Mouse (Mus musculus): ENCODE results near the gene Chn2.

Gene Chn2

DNA sequence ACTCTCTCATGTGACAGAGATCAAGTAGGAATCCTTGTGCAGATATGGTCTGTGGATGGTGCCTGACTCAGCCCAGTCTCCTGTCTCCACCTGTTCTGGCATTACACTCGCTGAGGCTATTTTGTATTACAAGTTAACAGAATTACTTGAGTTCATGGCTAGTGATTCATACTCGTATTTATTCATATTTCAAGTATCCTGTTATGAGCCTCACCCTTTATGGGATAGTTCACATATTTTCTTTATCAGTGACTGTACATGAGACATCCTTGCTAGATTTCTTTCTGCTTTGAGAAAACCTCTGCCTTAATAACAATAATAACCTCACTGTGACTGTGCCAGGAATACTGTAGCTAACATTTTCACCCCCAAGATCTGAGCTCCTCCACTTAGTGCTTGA lies 164.0 kb downstream of the Chn2 start:
- DNase-seq, result no peak

DNA sequence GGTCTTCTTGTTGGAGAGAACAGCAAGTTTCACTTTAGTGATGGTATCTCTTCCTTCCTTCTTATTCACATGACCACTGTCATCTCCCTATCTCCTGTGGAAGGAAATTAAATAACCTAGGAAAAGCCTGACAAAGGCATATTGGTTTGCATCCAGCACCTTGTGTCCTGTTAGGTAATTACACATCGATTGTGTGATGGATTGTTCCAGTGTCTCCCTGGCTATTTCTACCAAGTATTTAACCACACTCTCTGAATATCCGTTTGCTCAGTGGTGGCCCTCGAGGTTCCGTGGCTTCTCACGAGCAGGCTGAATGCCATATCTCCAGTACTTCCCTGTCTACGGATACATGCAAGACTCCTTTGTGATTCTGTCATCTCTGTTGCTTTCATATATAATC lies 164.6 kb downstream of the Chn2 start:
- no peak for DNase-seq

DNA sequence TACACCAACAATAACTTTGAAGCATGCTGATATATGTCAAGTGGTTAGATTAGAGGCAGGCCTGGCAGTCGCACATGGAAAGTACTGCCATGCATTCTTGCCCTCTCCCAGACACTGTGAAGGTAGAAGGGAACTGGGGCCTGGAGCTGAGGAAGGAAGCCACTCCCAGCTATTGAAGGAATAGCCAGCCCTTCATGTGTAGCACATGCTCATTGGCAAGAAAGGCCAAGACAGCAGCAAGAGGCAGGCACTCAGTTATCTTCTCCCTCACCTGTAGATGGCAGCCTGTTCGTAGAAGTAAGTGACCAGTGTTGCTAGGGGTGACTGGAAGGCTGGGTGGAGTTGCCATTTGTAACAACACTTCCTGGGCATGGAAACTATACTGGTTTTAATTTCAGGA lies 165.6 kb downstream of the Chn2 start:
- no peak for DNase-seq

DNA sequence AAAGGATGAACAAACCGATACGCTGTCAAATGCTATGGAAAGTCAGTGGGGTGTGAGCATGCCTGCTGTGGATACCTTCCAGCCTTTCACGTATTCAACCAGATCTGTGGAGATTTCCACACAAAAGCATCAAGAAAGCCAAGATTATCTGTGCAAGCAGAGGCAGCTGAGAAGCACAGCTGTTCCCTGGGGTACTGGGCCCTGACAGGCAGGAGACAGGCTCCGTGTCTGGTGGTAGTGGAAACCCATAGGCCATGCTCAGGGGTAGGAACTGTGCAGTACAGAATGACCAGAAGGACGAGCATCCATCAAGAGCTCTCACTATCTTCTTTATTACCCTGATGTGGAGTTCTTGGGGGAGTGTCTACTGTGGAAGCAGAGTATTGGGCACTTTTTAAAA lies 166.1 kb downstream of the Chn2 start:
- no peak for DNase-seq

DNA sequence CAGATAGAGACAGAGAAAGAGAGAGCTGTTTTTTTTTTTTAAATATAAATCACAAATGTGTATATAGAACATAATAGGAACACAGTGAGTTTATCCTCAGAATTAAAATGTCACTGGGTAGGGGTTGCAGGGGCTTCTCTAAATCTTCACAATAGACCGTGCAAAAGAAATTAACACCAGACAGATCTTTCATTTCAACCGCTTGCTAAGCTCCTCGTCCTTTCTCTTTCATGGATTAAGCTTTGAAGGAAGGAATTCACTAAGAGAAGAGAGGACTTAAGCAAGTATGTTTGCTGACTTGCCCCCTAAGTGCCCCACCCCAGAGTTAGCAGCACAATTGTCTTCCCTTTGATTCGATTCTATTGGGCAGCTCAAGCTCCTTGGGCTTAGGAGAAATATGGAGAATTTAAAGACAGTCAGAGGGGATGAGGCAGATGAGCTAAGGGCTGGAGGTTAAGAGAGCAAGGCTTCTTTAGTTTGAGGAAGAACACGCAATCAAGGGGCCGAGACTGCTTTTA lies 166.9 kb downstream of the Chn2 start:
- DNase-seq, result no peak

DNA sequence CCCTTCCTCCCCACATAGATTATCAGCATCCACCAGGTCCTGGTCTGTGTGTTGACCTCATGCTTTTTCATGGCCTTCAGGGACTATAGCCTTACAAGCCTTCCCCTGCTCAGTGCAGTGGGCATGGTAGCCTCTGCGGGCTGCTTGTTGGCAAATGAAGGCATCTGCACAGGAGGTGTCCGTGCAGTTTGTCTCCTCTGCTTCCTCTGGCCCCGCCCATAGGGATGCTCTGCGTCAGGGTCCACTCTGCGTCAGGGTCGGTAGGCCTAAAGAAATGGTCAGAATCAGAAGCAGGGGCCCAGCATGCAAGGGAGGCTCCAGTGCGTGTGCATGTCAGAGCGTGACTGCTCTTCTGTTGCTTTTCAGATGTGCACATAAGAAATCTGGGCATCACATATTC lies 169.4 kb downstream of the Chn2 start:
- DNase-seq, result no peak

DNA sequence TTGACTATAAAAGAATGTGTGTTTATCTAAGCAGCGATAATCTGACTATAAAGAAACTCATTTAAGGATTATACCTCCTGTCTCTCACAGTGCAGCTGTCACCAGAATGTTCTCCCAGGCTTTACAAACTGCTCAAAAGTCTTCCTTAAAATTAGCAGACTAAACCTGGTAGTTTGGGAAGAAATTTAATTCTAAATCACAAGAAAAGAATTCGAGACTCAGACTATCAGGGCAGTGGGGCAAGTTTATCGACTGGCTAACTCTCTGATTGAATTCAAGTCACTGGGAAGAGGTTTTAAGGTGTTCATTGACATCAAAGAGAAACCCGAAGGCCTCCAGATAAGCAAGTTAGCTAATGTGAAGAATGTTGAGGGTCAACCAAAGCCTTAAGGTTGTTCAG lies 171.6 kb downstream of the Chn2 start:
- no peak for DNase-seq

DNA sequence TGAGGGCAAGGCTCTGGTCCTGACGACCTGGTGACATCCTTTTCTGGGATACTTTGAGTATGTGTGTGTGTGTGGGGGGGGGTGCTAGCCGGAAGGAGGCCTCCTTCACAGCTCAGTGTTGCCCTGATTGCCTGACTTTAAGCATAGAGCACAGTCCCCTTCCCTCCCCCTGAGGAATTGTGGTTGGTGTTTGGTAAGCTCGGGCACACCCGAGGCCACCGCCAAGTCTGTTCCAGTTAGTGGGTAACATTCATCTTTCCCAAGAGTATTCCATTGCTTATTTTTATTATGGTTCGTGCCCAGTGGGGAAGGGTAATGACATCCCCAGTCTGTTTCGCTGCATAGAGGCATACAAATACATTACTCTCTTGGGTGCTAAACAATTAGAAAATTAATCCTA lies 172.6 kb downstream of the Chn2 start:
- no peak for DNase-seq

DNA sequence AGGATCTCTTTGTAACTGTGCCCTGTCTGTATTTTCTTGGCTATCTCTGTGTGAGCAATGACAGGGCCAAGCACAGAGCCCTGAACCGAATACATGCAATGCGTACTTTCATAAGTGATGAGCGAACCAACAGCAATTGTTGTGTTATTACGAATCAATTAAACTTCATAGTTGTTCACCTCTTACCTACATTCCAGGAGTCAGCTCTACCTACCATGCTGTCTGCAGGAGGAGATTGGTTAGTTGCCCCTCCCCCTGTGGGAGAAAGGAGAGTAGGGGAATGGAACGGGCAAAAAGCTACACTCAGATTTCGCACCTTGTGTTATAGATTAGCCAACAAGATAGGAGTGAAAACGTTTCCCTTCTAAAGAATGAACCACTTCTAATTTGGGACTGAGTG lies 174.4 kb downstream of the Chn2 start:
- DNase-seq, result no peak

DNA sequence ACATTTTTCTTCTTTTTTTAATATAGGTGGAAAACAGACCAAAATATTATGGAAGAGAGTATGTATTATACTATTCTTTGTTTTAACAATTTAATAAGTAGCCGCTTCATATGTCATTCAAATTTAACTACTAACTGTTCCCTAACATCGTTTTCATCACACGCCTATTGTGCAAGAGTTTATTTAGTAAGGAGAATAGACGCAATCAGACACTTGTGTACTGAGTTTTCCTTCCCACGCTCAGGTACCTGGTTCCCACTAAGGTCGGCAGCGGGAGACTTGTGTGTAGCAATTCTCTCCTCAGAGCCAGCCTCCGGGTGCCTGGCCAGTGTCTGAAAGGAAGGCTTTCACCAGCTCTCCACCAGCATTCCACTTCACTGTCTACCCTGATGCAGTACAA lies 176.3 kb downstream of the Chn2 start:
- no peak for DNase-seq

DNA sequence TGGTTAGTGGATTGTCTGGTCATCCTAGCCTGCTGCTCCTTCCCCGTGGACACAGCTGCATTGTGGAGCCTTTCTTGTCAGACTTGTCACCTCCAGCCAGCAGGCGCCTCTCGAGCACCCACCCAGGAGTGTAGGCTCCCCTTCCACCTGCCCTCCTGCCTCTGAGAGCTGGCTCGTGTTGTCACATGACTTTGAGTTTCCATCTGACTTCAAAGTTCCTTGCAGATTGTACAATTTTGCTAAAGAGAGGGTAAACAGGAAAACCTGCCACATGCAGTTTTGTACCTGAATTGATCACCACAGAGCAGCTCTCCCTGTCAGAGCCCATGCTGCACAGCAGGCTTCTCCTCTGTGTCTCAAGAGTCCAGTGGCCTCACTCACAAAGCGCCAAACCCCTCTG lies 177.2 kb downstream of the Chn2 start:
- peak; percentile 18 for DNase-seq

DNA sequence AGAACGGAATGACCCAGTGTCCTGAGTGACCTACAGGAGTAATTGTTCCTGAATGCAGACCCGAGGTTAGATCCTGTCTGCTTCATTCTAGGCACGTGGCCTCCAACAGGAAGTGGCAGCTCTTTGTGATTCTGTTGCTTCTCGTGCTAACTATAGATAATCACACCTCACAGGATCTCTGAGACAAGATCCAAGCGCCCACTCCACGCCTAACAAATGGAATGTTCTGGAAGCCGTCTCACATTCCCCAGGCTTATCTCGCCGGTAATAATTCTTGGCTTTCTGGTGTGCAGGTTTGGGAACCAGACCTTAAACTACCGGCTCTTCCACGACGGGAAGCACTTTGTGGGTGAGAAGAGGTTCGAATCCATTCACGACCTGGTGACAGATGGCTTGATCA lies 180.8 kb downstream of the Chn2 start:
- DNase-seq, result no peak

DNA sequence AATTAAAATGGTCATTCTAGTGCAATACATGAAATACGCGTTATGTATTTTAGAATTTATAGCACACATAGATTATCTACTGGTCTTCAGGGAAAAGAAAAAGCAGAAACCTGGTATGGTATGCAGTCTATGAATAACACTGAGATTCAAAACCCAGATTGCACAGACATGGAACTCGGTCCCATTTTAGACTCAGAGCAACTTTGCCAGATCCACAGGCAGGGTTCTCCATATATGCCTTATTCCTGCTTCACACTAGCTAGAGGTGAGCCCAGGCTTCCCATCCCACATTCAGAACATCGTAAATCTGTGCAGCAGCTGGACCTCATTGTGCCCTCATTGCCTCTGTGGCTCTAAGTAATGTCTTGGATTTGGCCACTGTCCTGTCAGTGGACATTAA lies 184.2 kb downstream of the Chn2 start:
- no peak for DNase-seq

DNA sequence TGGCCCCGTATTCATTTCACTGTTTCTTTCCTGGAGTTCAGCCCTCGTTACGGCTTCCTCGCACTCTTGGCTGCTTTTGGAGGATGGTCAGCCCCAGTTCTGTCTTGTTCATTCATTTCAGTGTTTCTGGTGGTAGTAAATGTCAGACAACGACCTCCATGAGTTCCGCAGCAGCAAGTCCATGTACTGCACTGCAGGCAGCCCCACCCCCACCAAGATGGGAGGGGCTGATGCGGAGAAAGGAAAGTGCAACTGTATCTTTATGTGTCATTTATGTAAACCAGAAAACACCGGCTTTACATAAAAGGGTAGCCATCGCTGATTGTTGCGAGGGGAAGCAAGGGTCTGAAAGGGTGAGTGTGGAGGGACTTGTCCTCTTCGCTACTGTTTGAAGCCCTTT lies 185.0 kb downstream of the Chn2 start:
- DNase-seq, result no peak

DNA sequence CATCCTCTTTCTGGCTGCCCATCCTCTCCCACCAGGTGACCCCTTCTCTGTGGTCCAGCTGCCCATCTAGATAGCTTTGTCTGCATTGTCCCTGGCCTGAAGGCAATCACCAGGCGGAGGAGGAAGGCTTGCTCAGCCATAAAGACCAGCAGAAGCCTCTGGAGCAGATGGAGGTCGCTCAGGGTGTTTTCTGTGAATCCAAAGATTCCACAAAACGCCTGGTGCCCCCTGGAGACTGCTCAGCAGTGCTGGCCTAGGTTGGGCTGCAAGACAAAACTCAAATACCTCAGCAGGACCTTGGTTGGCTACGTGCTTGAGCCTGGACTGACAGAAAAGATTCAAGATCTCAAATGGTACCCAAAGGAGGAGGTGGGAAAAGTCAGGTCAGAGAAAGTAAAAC lies 186.0 kb downstream of the Chn2 start:
- no peak for DNase-seq

DNA sequence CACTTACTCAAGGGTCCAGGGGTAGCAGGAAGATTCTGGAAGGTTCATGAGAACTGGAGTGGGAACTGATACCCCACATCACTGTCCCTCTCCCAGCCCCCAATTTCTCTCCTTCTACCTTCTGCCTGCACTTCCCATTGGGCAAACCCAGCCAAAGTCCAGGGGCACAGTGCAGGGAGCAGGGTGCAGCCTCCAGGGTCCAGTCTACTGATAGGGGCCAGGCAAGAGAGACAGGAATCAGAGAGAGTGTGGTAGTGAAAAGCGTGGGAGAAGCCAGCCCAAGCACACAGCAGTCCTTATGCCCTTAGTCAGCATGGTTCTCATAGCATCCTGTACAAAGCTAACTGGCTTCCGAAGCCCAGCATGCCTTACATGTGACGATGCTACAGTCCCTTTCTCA lies 187.7 kb downstream of the Chn2 start:
- DNase-seq, result no peak

DNA sequence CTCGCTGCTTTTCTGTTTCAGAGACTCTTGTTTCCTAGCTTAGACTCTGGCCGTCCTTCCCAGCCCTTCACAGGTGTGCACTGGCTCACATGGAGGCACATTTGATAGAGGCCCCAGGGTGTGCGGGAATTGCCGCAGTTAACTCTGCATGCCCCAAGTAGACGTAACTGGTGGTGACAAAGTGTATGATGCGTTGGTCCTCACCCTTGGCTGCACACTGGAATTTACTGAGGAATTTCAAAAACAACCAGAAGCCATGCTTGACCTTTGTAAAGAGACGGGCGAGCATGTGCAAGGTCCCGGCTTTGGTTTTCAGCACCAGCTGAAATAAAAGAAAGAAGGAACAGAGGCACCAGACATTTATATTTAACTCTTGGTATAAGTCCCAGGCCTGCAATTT lies 189.1 kb downstream of the Chn2 start:
- DNase-seq, result no peak

DNA sequence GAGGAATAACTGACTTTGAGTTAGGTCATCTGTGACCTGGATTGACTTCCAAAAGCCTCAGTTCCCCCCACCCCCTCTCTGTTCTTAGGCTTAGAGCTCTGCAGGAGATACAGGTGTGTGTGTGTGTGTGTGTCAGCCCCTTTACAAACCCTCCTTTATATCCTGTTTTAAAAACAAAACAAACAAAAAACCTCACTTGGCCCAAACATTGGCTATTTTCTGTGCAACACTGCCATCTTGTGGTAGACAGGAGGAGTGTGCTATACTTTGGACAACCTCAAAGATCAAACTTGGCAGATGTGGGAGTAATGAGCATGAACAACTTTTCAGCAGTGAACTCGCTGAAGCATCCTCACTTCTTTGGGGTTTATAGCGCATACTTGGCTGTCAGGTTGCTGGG lies 189.5 kb downstream of the Chn2 start:
- DNase-seq, result peak; percentile 47

DNA sequence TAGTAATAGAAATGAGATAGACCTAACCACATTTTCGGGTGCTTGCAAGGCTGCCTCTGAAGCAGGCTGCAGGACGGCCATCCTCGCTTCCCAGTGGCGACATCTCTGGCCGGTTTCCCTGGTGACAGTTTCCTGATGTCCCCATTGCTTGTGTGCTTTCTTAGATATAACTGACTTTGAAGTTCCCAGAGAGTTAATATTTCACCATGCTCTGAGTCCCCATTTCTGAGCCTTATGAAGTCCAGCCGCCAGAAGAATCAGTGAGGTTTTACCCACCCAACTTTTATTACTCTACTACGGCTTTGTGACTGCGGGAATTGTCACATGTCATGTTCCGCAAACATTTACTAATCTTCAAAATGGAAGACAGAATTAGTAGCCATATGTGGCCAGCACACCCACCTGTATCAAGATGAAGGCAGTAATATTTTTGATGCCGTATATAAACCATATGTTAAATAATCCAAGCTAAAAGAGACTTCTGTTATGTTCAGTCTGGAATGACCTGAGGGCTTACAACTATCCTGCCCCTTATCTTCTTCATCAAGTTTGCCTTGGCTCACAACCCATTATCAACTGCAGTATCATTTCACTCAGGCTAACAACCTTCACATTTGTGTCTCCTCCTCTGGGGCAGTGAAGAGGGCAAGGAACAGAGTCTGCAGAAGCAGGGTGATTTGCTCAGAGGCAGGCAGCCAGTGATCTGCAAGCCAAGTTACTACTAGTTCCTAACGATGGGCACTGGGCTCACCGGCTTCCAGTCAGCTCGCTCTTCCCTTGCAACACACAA lies 192.6 kb downstream of the Chn2 start:
- no peak for DNase-seq

DNA sequence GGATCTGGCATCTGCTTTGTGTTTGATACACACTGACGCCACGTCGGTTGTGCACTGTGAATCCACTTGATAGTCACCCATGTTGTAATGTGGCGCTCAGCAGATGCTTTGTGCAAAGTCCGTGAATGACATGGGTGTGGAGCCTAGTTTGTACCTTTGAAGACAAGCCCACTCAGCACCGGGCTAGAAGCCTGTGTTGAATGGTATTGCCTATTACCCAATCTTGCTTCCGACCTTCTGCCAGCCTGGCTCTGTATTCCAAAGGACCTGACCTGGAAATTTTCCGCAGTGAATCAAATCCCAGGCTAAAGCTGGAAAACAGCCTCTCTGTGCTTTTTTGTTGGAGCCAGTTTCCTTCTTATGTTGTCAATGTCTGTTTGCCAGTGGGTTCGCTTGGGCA lies 197.1 kb downstream of the Chn2 start:
- DNase-seq, result no peak

DNA sequence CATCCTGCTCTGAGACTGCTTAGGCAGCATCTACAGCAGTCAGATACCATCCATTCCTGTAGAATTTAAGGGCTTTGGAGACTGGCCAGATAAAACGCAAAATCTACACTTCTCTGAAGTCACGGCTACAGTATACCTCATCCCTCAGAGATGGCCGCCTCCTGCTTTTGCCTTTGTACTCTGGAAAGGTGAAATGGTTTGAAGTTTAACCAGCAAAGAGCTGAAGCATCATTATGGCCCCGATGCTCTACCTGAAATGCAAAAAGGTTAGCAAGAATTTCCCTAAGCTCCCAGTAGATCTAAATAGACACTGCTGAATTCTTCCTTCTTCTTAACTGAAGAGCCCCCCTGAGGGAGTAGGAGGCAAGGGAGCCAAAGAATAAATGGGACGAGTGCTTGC lies 202.4 kb downstream of the Chn2 start:
- DNase-seq, result no peak

DNA sequence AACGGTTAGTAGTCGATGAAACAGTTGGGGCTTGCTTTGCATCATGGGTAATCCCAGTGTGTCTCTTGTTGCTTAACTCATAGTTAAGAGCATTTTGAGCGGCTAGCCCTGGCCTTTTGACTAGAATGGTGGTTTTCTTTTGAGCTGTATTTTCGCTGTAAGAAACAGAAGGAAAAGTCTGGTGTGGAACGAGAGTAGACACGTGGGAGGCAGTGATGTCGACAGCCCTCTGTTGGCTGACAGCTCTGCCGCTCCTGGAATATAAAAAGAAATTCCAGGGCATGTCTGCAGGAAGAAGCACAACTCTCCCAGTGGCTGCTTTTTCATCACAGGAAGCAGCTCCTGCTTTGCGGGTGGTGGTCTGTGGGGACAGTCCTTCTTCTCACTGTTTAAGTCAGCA lies 202.9 kb downstream of the Chn2 start:
- no peak for DNase-seq

DNA sequence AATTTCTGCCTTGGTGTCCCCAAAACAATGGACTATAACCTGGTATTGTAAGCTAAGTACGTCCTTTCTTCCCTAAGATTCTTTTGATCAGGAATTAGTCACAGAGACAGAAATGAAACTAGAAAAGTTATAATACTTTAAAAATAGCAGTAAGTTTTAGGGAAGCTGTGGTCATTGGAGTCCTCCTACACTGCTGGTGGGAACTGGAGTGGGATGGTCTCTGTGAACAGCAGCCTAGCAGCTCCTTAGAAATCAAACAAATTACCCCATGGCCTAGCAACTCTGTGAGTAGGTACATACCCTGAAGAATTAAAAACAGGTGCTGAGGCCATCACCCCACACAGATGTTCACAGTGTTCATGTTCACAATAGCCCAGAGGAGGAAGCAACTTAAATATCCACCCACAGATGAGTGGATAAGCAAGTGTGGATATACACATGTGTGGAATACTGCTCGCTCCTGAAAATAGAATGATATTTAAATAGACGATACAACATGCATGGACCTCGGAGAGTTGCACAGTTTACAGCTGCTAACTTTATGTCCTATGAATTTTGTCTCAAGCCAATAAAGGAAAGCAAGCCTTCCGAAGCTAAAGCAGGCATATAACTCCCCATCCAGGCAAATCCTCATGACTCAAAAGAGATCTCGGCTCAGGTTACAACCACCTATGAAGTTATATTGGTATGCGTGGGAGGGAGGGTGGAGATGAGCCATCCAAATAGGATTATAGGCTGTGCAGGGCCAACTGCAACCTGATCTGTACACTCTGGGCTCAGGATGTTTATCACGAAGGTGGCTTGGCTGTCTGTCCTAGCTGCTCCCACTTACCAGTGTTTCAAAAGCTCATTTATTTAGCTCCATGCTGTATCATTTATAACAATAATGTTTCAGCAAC lies 209.2 kb downstream of the Chn2 start:
- DNase-seq, result no peak

All from thymus, postnatal 14 days (tissue).